Mouse (Mus musculus): ENCODE measurements around the gene Krt13. TPM values are rescaled to one million over a fixed set of nuclear protein-coding genes. Genes with fewer than 3 reads are reported as not detected.

The Krt13 gene
- polyA plus RNA-seq (2012; rRNA removed) = 0.11 TPM in 1 of 2 replicates, not detected in the other

GRCm38 (mm10) chr11:100121466-100121865, at the start of gene Krt13:
Krt13 (minus strand) TSS chr11:100121566.

GRCm38 (mm10) chr11:100148615-100149330, 27.4 kb upstream of the Krt13 start, which contains the start of gene Krt19:
Krt19 (minus strand) TSS chr11:100148665.

GRCm38 (mm10) chr11:100135731-100136130, 14.4 kb upstream of the Krt13 start, which contains the start of gene Krt15:
Krt15 (minus strand) TSS chr11:100135928.

GRCm38 (mm10) chr11:100105576-100106122, 15.7 kb downstream of the Krt13 start, which contains the start of gene Krt36:
Krt36 (minus strand) TSS chr11:100105626.

GRCm38 (mm10) chr11:100096141-100096540, 25.2 kb downstream of the Krt13 start, which contains the start of gene Krt35:
Krt35 (minus strand) TSS chr11:100096241.

GRCm38 (mm10) chr11:100087861-100088260, 33.5 kb downstream of the Krt13 start, which contains the start of gene Krt32:
Krt32 (minus strand) TSS chr11:100088226.

Other genes starting within 250 kb of the Krt13 start
- gene Krtap9-1, start 248.2 kb downstream of the Krt13 start, polyA plus RNA-seq (2012; rRNA removed) = not detected in 2 replicates
- not detected in 2 replicates for gene Gm11567, start 242.4 kb downstream of the Krt13 start, polyA plus RNA-seq (2012; rRNA removed)
- gene Krtap31-1, start 213.6 kb downstream of the Krt13 start, polyA plus RNA-seq (2012; rRNA removed) = not detected in 2 replicates
- not detected in 2 replicates for gene Gm11565, start 206.8 kb downstream of the Krt13 start, polyA plus RNA-seq (2012; rRNA removed)
- not detected in 2 replicates for gene Krtap31-2, start 185.3 kb downstream of the Krt13 start, polyA plus RNA-seq (2012; rRNA removed)
- gene Krtap9-5, start 173.1 kb downstream of the Krt13 start, polyA plus RNA-seq (2012; rRNA removed) = not detected in 2 replicates
- gene Krtap29-1, start 142.5 kb downstream of the Krt13 start, polyA plus RNA-seq (2012; rRNA removed) = not detected in 2 replicates
- gene Krtap16-1, start 135.0 kb downstream of the Krt13 start, polyA plus RNA-seq (2012; rRNA removed) = not detected in 2 replicates
- 0.29 and 0.34 TPM in 2 replicates for gene Krtap17-1, start 127.6 kb downstream of the Krt13 start, polyA plus RNA-seq (2012; rRNA removed)
- not detected in 2 replicates for gene Krt33a, start 105.4 kb downstream of the Krt13 start, polyA plus RNA-seq (2012; rRNA removed)
- 0.16 TPM in 1 of 2 replicates, not detected in the other for gene Krt33b, start 91.7 kb downstream of the Krt13 start, polyA plus RNA-seq (2012; rRNA removed)
- not detected in 2 replicates for gene Krt34, start 80.0 kb downstream of the Krt13 start, polyA plus RNA-seq (2012; rRNA removed)
- gene Krt31, start 71.0 kb downstream of the Krt13 start, polyA plus RNA-seq (2012; rRNA removed) = not detected in 2 replicates
- gene Krt32, start 33.3 kb downstream of the Krt13 start, polyA plus RNA-seq (2012; rRNA removed) = not detected in 2 replicates
- gene Krt35, start 25.3 kb downstream of the Krt13 start, polyA plus RNA-seq (2012; rRNA removed) = not detected in 2 replicates
- gene Krt36, start 15.9 kb downstream of the Krt13 start, polyA plus RNA-seq (2012; rRNA removed) = not detected in 2 replicates
- gene Krt15, start 14.4 kb upstream of the Krt13 start, polyA plus RNA-seq (2012; rRNA removed) = 2.6 and 33.5 TPM in 2 replicates
- 1.3 and 12.8 TPM in 2 replicates for gene Krt19, start 27.1 kb upstream of the Krt13 start, polyA plus RNA-seq (2012; rRNA removed)
- 0.06 and 0.10 TPM in 2 replicates for gene Krt9, start 71.7 kb upstream of the Krt13 start, polyA plus RNA-seq (2012; rRNA removed)
- 4.5 and 41.4 TPM in 2 replicates for gene Krt14, start 86.0 kb upstream of the Krt13 start, polyA plus RNA-seq (2012; rRNA removed)
- not detected in 2 replicates for gene Krt16, start 127.3 kb upstream of the Krt13 start, polyA plus RNA-seq (2012; rRNA removed)
- 0.59 and 8.2 TPM in 2 replicates for gene Krt17, start 139.5 kb upstream of the Krt13 start, polyA plus RNA-seq (2012; rRNA removed)
- not detected in 2 replicates for gene Krt42, start 148.3 kb upstream of the Krt13 start, polyA plus RNA-seq (2012; rRNA removed)
- 320 and 367 TPM in 2 replicates for gene Eif1, start 198.3 kb upstream of the Krt13 start, polyA plus RNA-seq (2012; rRNA removed)
- 0.26 and 0.29 TPM in 2 replicates for gene Gast, start 212.8 kb upstream of the Krt13 start, polyA plus RNA-seq (2012; rRNA removed)
- 183 and 184 TPM in 2 replicates for gene Hap1, start 234.6 kb upstream of the Krt13 start, polyA plus RNA-seq (2012; rRNA removed)